Mouse (Mus musculus) urinary bladder, postnatal 36 days (tissue): ENCODE measurements around the gene Gm5108.

Experiments used
- DNase-seq, 2 experiments: peaks; one replicate each; pipeline ENCODE4 v3.0.0; 2022; ENCODE audit warnings: low spot score in 2 of 2, mixed read lengths in 1 of 2

The Gm5108 gene

GRCm38 (mm10) chr5:67941369-67941768 is at the start of gene Gm5108:
TSS of gene Gm5108 (plus strand) at chr5:67941669.
- no peak for DNase-seq

- no peak for DNase-seq
Measured at GRCm38 (mm10) chr5:67898921-67899320, 42.5 kb upstream of the Gm5108 start.

GRCm38 (mm10) chr5:67904555-67904954 is 36.9 kb upstream of the Gm5108 start:
- no peak for DNase-seq

- DNase-seq, result no peak
Measured at GRCm38 (mm10) chr5:67930584-67930983, 10.9 kb upstream of the Gm5108 start.

- DNase-seq, result no peak
Measured at GRCm38 (mm10) chr5:67931623-67932022, 9.8 kb upstream of the Gm5108 start.

GRCm38 (mm10) chr5:67943199-67943598 is 1.7 kb downstream of the Gm5108 start:
- DNase-seq, result no peak

GRCm38 (mm10) chr5:67944074-67944785 is 2.8 kb downstream of the Gm5108 start:
- DNase-seq, result no peak

- DNase-seq, result no peak
Measured at GRCm38 (mm10) chr5:67946321-67946720, 4.9 kb downstream of the Gm5108 start, which contains the start of gene Gm21905. TSS of gene Gm21905 (minus strand) at chr5:67946421.

GRCm38 (mm10) chr5:67947006-67947405 is 5.5 kb downstream of the Gm5108 start:
- no peak for DNase-seq

GRCm38 (mm10) chr5:67948074-67948473 is 6.6 kb downstream of the Gm5108 start:
- no peak for DNase-seq

- no peak for DNase-seq
Measured at GRCm38 (mm10) chr5:67954097-67954496, 12.6 kb downstream of the Gm5108 start.

GRCm38 (mm10) chr5:67955486-67955885 is 14.0 kb downstream of the Gm5108 start:
- DNase-seq, result no peak

- DNase-seq, result no peak
Measured at GRCm38 (mm10) chr5:67961708-67962629, 20.5 kb downstream of the Gm5108 start.

GRCm38 (mm10) chr5:67969536-67969935 is 28.1 kb downstream of the Gm5108 start:
- no peak for DNase-seq

GRCm38 (mm10) chr5:67981946-67982526 is 40.6 kb downstream of the Gm5108 start:
- DNase-seq, result no peak

- no peak for DNase-seq
Measured at GRCm38 (mm10) chr5:67990426-67990825, 49.0 kb downstream of the Gm5108 start.

- DNase-seq, result no peak
Measured at GRCm38 (mm10) chr5:68002611-68003010, 61.1 kb downstream of the Gm5108 start.

- DNase-seq, result no peak
Measured at GRCm38 (mm10) chr5:68003904-68004303, 62.4 kb downstream of the Gm5108 start.

- no peak for DNase-seq
Measured at GRCm38 (mm10) chr5:68004419-68004818, 63.0 kb downstream of the Gm5108 start.

- DNase-seq, result no peak
Measured at GRCm38 (mm10) chr5:68007074-68007473, 65.6 kb downstream of the Gm5108 start.

- DNase-seq, result no peak
Measured at GRCm38 (mm10) chr5:68011569-68011968, 70.1 kb downstream of the Gm5108 start.

GRCm38 (mm10) chr5:68012618-68013017 is 71.1 kb downstream of the Gm5108 start:
- peak; percentile 75 for DNase-seq
